Mouse (Mus musculus) kidney, postnatal 0 days (tissue): ENCODE measurements at regions not wholly inside any gene's neighbourhood (a gene's known extent, or its start where the extent isn't known, plus 50 kb on each side); places are given as distances from the start of the nearest gene placed in this dataset.
A peak's percentile ranks its signal among the peaks of the same experiment; 100 is the strongest.

Source experiments
- ATAC-seq: fragments of 200-750 bp; cut with Nextera tagmentation; replicated peaks from 2 replicates; pipeline ENCODE4 v1.8.0; 2017; ENCODE audit warnings: low read depth, moderate number of reproducible peaks, moderate TSS enrichment, moderate library complexity; ENCODE audit not compliant: low FRiP score
- DNase-seq: peaks from one replicate; pipeline ENCODE4 v3.0.0-alpha.2; 2016; ENCODE audit warnings: low spot score
- H3K27ac ChIP-seq: fragments of 300-500 bp; sonication (generic); 2 replicates; pipeline ENCODE4 v1.5.1; 2014; ENCODE audit warnings: mild to moderate bottlenecking
- H3K27me3 ChIP-seq: fragments of 300-500 bp; sonication (generic); 2 replicates; pipeline ENCODE4 v1.6.1; 2014; ENCODE audit warnings: low read length, mixed read lengths; ENCODE audit not compliant: insufficient read depth
- H3K36me3 ChIP-seq: fragments of 300-500 bp; sonication (generic); 2 replicates; pipeline ENCODE4 v1.6.1; 2014; ENCODE audit warnings: low read length, mixed read lengths; ENCODE audit not compliant: insufficient read depth
- H3K4me1 ChIP-seq: fragments of 300-500 bp; sonication (generic); replicated peaks from 2 replicates; pipeline ENCODE4 v1.6.1; 2014; ENCODE audit warnings: antibody characterized with exemption, low read length, mixed read lengths; ENCODE audit not compliant: insufficient read depth
- H3K4me2 ChIP-seq: fragments of 300-500 bp; sonication (generic); 2 replicates; pipeline ENCODE4 v1.6.1; 2014; ENCODE audit warnings: mild to moderate bottlenecking, low read length, moderate library complexity, mixed read lengths
- H3K4me3 ChIP-seq: fragments of 300-500 bp; sonication (generic); replicated peaks from 2 replicates; pipeline ENCODE4 v1.5.1; 2014; ENCODE audit warnings: low read depth, low read length
- H3K9ac ChIP-seq: fragments of 300-500 bp; sonication (generic); 2 replicates; pipeline ENCODE4 v1.6.1; 2014; ENCODE audit warnings: low read depth, low read length
- H3K9me3 ChIP-seq: fragments of 300-500 bp; sonication (generic); replicated peaks from 2 replicates; pipeline ENCODE4 v1.6.1; 2016; ENCODE audit warnings: low read length, inconsistent platforms, mixed read lengths
- CTCF ChIP-seq: IDR thresholded peaks from 2 replicates; pipeline ENCODE4 v1.5.1; 2016; ENCODE audit warnings: antibody characterized with exemption, low read depth, mild to moderate bottlenecking, moderate library complexity
- WGBS: fragments of 180-500 bp; shearing (Covaris S2); extraction: QIAGEN DNeasy Blood & Tissue Kit; methylation state at CpG from one replicate; pipeline ENCODE4 v1.1.7; 2014; 5-methylcytosine and 5-hydroxymethylcytosine counted together

DNA sequence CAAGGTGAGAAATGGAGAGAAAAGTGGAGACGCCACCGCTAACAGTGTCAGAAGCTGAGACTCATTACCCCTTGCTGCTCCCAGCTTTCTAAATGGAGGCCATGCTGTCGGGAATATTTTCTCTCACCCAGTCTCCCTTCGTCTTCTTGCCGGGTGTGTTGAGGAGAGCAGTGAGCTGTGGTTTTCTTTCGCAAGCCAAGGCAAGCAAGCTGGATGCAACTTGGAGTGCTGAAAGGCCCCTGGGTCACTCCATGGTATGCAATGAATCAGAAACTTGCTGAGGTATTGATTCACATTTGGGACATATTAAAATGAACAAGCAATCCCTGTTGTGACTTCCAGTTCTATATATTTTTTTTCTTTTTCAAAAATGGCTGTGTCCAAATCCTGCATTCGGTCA, 308.8 kb upstream of the Sox9 start:
- Histone ChIP-seq H3K4me3 (no peak overlapping the region), H3K27ac (no peak overlapping the region), H3K27me3 (no peaks in the 10 kb centered on the region), H3K36me3 (no peaks in the 10 kb centered on the region), H3K9me3 (no peaks in the 10 kb centered on the region), H3K4me1 (no peaks in the 10 kb centered on the region), H3K4me2 (no peak overlapping the region), H3K9ac (no peak overlapping the region)
- no peak for TF ChIP-seq CTCF
- 81% methylated on average over 7 of the region's 7 CpGs for WGBS
- ATAC-seq = no peak
- DNase-seq = no peak

DNA sequence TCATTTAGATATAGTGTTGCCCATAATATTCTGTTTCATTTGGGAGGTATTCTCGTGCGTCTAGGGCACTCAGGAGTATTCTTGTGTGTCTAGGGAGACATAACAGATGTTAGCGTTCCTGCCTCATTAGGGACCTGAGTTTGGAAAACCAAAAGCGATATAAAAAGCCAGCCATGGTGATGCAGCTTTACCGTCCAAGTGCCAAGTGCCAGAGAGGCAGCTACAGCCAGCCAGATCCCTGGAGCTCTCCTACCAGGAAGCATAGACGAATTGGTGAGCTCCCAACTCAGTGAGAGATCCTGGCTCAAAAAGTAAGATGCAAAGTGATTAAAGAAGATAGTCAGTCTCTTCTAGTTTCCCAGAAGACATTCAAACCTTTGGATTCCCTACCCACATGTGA, 308.3 kb upstream of the Sox9 start:
- H3K4me3 ChIP-seq = no peak overlapping the region
- no peak overlapping the region for H3K9ac ChIP-seq
- no peak overlapping the region for H3K4me2 ChIP-seq
- no peaks in the 10 kb centered on the region for H3K27me3 ChIP-seq
- no peaks in the 10 kb centered on the region for H3K4me1 ChIP-seq
- H3K36me3 ChIP-seq = no peaks in the 10 kb centered on the region
- no peak overlapping the region for H3K27ac ChIP-seq
- no peaks in the 10 kb centered on the region for H3K9me3 ChIP-seq
- WGBS = 81% methylated on average over 6 of the region's 6 CpGs
- ATAC-seq (no peak), DNase-seq (no peak)
- TF ChIP-seq CTCF = no peak

DNA sequence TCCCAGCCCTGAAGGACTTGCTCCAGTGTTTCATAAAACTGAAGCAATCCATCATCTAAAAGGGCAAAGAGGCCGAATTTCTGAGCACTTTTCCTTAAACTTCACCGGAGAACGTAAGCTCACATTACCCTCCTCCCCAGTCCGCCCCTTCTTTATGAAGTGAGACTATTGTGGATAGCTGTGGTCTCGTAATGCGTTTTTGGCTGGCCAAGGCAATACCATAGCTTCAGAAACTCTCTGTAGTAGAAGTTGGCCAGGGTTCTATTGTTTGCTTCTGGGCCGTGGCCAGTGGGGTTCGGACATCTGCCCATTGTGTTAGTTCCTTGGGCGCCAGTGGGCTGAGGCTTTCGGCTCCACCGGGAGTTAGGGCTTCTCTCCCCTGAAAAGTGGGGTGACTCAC, 301.7 kb upstream of the Sox9 start:
- Histone ChIP-seq H3K4me2 (peak overlapping the region; percentile 38), H3K27me3 (no peaks in the 10 kb centered on the region), H3K4me3 (no peak overlapping the region), H3K9ac (no peak overlapping the region), H3K9me3 (no peaks in the 10 kb centered on the region), H3K27ac (no peak overlapping the region), H3K4me1 (no peaks in the 10 kb centered on the region), H3K36me3 (no peaks in the 10 kb centered on the region)
- DNase-seq (no peak), ATAC-seq (no peak)
- WGBS = 67% methylated on average over 11 of the region's 11 CpGs
- TF ChIP-seq CTCF = no peak

GRCm38 (mm10) chr11:112501781-112502180, 280.2 kb upstream of the Sox9 start:
- H3K27ac ChIP-seq = no peak overlapping the region
- H3K4me1 ChIP-seq = no peaks in the 10 kb centered on the region
- no peaks in the 10 kb centered on the region for H3K9me3 ChIP-seq
- no peak overlapping the region for H3K4me3 ChIP-seq
- 8% methylated on average over 5 of the region's 5 CpGs for WGBS
- no peaks in the 10 kb centered on the region for H3K36me3 ChIP-seq
- H3K4me2 ChIP-seq = no peak overlapping the region
- DNase-seq = no peak
- H3K27me3 ChIP-seq = no peaks in the 10 kb centered on the region
- H3K9ac ChIP-seq = no peak overlapping the region
- no peak for ATAC-seq
- TF ChIP-seq CTCF = no peak

DNA sequence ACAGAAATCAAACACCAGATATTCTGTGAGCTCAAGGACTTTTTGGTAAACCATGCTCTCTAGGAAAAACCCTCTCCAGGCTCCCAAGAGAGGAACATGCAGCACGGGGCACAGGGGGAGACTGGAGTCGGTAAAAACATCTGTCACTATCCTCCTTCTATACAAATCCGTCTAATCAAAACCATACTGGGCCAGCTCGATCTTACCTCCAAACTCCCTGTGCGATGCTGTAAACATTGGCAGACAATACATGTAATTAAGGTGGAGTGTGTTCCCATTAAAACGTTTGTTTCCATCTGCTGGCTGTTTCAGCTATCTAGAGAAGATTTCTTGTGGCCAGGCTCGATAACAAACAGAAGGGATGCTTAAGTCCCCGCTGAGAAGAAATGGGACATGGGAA, 262.9 kb upstream of the Sox9 start:
- Histone ChIP-seq H3K36me3 (no peaks in the 10 kb centered on the region), H3K4me2 (no peak overlapping the region), H3K9ac (no peak overlapping the region), H3K27ac (no peak overlapping the region), H3K4me3 (no peak overlapping the region), H3K27me3 (no peaks in the 10 kb centered on the region), H3K4me1 (no peaks in the 10 kb centered on the region), H3K9me3 (no peaks in the 10 kb centered on the region)
- TF ChIP-seq CTCF = no peak
- no peak for DNase-seq
- 77% methylated on average over 8 of the region's 8 CpGs for WGBS
- no peak for ATAC-seq

DNA sequence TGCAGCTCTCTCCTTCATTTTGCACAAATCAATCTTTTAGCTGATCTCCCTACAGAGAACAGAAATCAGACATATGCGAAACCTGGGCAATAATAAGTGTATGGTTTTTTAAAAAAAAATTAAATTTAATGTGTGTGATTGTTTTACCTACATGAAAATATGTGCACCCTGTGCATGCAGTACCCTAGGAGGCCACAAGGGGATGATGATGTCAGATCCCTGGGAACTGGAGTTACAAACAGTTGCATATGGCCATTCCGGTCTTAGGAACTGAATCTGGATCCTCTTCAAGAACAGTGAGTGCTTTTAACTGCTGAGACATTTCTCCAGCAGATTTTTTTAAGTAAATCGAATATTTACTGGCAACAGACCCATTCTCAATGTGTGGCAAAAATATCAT, 257.0 kb upstream of the Sox9 start:
- Histone ChIP-seq H3K4me3 (no peak overlapping the region), H3K9ac (no peak overlapping the region), H3K27me3 (no peaks in the 10 kb centered on the region), H3K9me3 (no peaks in the 10 kb centered on the region), H3K4me1 (no peaks in the 10 kb centered on the region), H3K27ac (no peak overlapping the region), H3K36me3 (no peaks in the 10 kb centered on the region), H3K4me2 (no peak overlapping the region)
- 89% methylated on average over 3 of the region's 3 CpGs for WGBS
- DNase-seq (no peak), ATAC-seq (no peak)
- no peak for TF ChIP-seq CTCF

DNA sequence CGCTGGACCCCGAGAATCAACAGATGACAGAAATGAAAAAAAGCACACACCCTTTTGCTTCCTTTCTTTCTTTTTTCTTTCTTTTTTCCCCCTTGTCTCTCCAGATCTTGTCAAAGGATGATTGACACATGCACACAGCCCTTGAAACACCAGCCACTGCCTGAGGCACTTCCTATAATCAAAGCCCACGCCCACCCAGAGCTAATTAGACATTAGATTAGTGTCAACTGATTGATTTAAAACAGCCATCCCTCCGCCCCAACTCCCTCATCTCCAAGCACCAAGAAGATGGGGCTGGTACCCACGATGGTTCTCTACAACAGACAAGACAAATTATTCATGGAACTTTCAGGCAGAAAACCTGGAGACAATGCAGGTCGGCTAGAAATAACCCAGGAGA, 239.5 kb upstream of the Sox9 start:
- no peaks in the 10 kb centered on the region for H3K27me3 ChIP-seq
- H3K27ac ChIP-seq = no peak overlapping the region
- DNase-seq (no peak), ATAC-seq (no peak)
- H3K36me3 ChIP-seq = no peaks in the 10 kb centered on the region
- no peaks in the 10 kb centered on the region for H3K9me3 ChIP-seq
- no peak overlapping the region for H3K4me2 ChIP-seq
- TF ChIP-seq CTCF = no peak
- H3K4me1 ChIP-seq = peaks cover 3% of the 10 kb centered on the region; the same call in 1 of the 2 replicates
- WGBS = 44% methylated on average over 6 of the region's 6 CpGs
- no peak overlapping the region for H3K4me3 ChIP-seq
- H3K9ac ChIP-seq = no peak overlapping the region
